Mouse (Mus musculus): Measurements from ENCODE around the gene Daxx.
A peak's percentile ranks its signal among the peaks of the same experiment; 100 is the strongest.
"Not testable (repeated sequence)": the region's sequence is repeated elsewhere in the genome, so short reads cannot be mapped to it uniquely, and the experiment has no call there.

Daxx gene

GRCm38 (mm10) chr17:33947430-33948089, 38.3 kb downstream of the Daxx start:
- no peak for DNase-seq

- DNase-seq = no peak
Observed at GRCm38 (mm10) chr17:33948090-33948904, 39.1 kb downstream of the Daxx start.

DNA sequence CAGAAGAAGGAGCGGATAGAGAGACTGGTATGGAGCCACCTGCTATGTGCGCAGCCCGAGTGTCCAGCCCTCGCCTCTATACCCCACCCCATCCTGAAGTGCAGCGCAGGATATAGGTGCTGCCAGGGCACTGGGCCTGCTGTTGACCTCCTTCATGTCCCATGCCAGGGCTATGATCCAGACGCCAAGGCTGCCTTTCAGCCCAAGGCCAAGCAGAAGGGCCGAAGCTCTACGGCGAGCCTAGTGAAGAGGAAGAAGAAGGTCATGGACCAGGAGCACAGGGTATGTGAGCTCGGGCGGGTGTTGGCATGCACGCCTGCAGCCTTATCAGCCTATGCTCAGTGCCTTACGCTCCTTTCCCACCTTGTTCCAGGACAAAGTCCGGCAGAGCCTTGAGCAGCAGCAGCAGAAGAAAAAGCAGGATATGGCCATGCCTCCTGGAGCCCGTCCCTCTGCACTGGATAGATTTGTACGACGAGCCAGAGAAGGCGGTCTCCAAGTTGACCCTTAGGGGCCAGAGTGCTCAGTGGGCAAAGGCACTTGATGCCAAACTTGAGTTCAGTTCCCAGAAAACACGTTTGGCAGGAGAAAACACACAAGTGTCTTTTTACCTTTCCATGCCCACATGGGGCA, 39.8 kb downstream of the Daxx start:
- no peak for DNase-seq

DNA sequence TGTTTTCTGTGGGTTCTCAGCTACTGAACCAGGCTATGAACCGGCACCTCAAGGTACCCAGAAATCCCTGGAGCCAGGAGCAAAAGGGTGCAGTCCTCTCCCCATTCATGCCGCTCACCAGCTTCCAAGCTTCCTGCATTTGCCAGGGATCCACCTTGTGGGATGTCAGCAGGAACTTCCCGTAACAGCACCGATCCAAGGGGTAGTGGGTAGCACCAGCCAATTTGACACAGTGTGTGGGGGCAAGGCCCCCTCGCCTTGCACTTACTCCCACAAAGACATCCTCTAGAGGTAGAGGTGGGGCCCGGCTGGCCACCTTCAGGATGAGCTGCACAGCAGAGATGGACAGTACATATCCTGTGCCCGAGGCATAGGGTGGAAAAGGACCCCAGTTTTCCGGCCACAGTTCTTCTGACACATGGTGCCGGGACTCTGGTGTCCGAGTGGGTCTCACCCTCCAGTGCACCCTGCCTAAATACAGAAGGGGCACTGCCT, 41.0 kb downstream of the Daxx start:
- DNase-seq = no peak

DNA sequence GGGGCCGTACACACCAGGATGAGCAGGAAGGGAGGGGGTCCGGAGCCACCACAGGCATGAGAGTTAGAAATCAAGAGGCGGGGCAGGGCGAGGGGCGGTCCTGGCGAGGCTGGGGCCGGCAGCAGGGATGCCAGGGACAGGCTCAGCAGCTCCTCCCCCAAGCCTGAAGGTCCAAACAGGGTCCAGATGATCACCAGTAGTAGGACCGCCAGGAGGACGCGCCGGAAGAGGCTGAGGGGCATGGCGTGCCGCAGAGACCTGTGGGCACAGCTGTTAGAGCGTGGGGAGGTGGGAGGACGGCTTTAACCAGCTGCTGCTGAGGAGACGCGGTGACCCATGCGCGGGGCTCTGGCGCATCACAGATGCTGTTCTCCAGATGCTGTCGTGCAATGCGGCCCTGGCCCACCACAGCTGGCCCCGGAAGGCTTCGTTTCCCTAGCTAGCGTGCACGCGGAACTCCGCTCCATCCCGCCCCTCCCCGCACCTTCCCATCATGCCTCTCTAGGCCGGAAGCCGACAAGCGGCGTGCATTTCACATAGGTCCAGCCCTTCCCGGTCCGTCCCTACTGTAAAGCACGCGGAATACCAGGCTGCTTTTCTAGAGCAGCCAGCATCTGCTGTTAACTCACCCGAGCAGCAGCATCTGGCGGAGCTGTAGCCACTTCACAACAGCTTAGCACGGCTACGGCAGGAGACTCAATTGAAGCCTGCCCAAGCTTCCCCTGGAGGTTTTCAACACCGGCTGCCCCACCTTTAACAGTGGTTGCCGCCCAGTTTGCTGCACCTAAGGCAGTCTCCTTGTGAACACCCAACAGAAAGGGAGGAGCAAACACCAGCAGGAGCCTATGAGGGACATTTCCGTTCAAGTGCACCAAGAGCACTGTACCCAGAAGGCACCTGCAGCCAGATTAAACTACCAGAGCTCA, 42.1 kb downstream of the Daxx start, which contains the start of gene B3galt4:
Gene B3galt4 (minus strand): TSS at position 468 of the 926 bp plus-strand sequence.
- peak; percentile 71 to 77 for DNase-seq

- not testable (repeated sequence) for DNase-seq
Observed at GRCm38 (mm10) chr17:33952015-33952414, 42.8 kb downstream of the Daxx start.

DNA sequence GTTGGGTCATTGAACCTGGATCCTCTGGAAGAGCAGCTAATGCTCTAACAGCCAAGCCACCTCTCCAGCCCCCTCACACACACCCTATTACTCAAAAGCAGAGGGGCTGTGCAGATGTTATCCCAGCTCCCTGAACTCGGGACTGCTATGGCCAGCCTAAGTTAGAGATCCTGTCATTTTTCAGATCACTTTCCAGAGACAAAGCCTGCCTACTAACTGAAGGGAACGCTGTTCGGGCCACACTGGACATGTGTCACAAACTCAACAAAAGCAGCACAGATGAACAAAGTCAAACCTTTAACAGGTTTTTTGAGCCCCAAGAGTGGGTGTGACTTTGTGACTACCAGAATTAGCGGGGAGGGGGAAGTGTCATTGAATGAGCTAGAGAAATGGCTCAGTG, 43.7 kb downstream of the Daxx start:
- DNase-seq = no peak

DNA sequence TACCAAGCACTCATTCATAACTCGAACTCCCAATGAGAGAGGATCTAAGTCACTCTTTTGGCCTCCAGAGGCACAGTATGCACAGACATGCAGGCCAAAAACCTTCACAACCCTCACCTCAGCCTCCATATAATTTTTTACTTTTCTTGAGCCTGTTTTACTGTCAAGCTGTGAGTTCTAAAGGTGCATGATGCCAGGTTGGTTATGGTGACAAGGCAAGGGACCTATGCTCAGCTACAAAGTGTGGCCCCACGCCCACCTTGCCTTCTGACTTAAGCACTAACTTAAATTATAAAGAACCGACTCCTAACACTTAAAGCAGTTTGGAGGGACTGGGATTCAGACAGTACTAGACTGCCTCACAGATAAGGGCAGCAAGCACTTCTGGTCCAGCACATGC, 44.1 kb downstream of the Daxx start:
- no peak for DNase-seq

DNA sequence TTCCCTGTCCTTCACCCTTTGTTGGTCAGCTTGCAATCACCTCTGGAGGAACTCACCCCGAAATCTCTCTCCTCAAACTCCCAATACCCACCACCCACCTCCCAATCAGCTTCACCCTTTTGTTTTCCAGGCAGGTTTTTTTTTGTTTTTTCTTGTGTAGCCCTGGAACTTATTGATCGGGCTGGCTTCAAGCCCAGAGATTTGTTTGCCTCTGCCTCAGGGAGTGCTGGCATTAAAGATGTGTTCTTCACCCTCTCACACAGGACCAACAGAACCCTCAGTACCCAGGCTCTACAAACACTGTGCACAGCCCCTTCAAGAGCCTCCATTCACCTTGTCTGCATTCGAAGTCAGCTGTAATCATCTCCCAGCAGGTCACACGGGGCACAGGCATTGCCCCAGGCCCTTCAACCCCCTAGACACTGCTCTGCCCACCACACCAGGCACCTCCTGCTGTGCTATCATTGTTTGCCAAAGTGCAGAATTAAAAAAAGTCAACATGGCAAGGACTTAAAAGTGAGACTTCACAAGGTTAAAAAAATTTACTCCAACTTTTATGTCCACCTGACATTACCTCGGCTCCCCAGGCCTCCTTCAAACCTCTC, 44.8 kb downstream of the Daxx start:
- DNase-seq = no peak

- no peak for DNase-seq
Observed at GRCm38 (mm10) chr17:33954646-33955554, 45.7 kb downstream of the Daxx start.

- peak; percentile 89 to 96 for DNase-seq
Observed at GRCm38 (mm10) chr17:33955555-33956214, 46.5 kb downstream of the Daxx start, which contains the start of the genes Vps52 and Rps18. Gene Vps52, plus strand, starts transcription at chr17:33955812. Gene Rps18, minus strand, starts transcription at chr17:33956001.

- no peak for DNase-seq
Observed at GRCm38 (mm10) chr17:33956336-33956735, 47.1 kb downstream of the Daxx start.

DNA sequence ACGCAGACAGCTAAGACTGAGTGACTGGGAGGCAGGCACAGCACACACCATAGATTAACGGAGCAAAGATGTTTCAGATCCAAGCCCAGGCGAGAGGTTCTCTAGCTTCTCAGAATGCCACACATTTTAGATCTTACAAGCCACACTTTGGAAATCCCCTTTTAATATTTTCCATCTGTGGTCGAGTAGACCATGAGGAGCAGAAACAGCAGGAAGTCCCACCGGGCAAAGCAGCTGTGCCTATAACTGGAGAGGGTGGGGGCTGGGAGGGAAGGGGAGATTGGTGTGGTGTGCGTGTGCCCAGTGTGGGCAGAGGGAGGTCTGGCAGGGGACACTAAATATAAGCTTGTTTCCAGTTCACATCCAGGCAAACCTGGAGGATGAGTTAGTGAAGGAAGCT, 48.3 kb downstream of the Daxx start:
- no peak for DNase-seq

DNA sequence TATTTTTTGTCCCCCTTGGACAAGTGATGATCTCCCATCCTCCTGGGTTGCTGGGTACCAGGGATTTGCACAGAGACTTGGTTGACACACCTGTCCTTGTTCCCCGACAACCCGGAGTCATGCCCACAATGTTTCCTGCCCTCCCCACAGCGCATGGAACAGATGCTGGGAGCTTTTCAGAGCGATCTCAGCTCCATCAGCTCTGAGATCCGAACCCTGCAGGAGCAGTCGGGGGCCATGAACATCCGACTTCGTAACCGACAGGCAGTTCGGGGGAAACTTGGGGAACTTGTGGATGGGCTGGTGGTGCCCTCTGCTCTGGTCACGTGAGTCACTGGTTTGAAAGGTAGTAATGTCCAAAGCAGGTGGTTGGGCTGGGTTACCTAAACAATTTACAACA, 49.2 kb downstream of the Daxx start:
- no peak for DNase-seq

DNA sequence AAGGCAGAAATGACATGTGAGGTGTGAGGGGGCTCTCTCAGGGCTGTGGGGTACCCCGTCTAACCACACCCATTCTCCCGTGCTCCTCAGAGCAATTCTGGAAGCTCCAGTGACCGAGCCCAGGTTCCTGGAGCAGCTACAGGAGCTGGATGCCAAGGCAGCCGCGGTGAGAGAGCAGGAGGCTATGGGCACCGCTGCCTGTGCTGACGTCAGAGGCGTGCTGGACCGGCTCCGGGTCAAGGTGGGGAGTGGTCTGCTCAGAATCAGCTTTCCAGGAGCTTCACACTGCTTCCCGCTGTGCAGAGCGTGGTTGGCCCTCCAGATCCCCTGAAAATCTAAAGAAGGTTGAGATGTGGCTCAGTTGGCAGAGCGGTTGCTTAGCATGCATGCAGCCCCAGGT, 49.9 kb downstream of the Daxx start:
- DNase-seq = no peak

GRCm38 (mm10) chr17:33959948-33960347, 50.7 kb downstream of the Daxx start:
- no peak for DNase-seq

- DNase-seq = no peak
Observed at GRCm38 (mm10) chr17:33962876-33963275, 53.7 kb downstream of the Daxx start.

Measured in spleen, adult 18-20 months (tissue).